Mouse (Mus musculus): ENCODE measurements around the gene Npepps.

GRCm38 (mm10) chr11:97197021-97197420, 83.4 kb downstream of the Npepps start:
- no peak for TF ChIP-seq TAL1 (conservative IDR thresholded peaks at IDR 0.05; ENCODE audit: low read depth, low read length)
- no peak for TF ChIP-seq CTCF (IDR thresholded peaks at IDR 0.05; ENCODE audit: low read depth, low read length)
